In genomic region chr12:40255310-40255709, GRCm38 (mm10) we compare ENCODE assay signal across 12 mouse cellular contexts. TPM values are rescaled to one million over a fixed set of nuclear protein-coding genes. Genes with fewer than 3 reads are reported as not detected.
"Had no signal": no experiment of that assay in that cellular context is flagged by ENCODE, and none has a peak within 500 bp of the region (broad histone marks: within the 10 kb centered on the region; RNA-seq: fewer than 3 reads in every experiment).

No protein-coding gene starts in this region.

RNA-seq across cellular contexts. Expression of gene Lsmem1, which starts 56.0 kb away (rescaled TPM):
- total RNA-seq: common myeloid progenitor, adult 5-6 weeks; granulocyte monocyte progenitor cell, adult 5-6 weeks had no signal
- polyA plus RNA-seq: embryonic facial prominence, embryonic 10.5 days; embryonic facial prominence, embryonic 13.5 days; erythroblast, embryonic 14.5 days; forebrain, embryonic 10.5 days; forebrain, embryonic 11.5 days; forebrain, embryonic 13.5 days; forebrain, embryonic 14.5 days; forebrain, embryonic 15.5 days; forebrain, embryonic 16.5 days; gonadal fat pad, adult 2 months had no signal
